Mouse (Mus musculus) hindbrain, embryonic 11.5 days (tissue): Measurements from ENCODE around the gene Pth2. TPM values are rescaled to one million over a fixed set of nuclear protein-coding genes. Genes with fewer than 3 reads are reported as not detected.

Experiments used
- ATAC-seq: fragments of 200-750 bp; cut with Nextera tagmentation; 2 replicates; pipeline ENCODE4 v1.8.0; 2017; ENCODE audit warnings: mild to moderate bottlenecking, moderate TSS enrichment, moderate library complexity; ENCODE audit not compliant: low FRiP score
- DNase-seq: peaks from one replicate; pipeline ENCODE4 v3.0.0-alpha.2; 2015; ENCODE audit warnings: low spot score
- H3K27ac ChIP-seq: fragments of 300-500 bp; sonication (generic); 2 replicates; pipeline ENCODE4 v1.5.1; 2014; ENCODE audit warnings: mild to moderate bottlenecking, low read depth, low read length
- H3K27me3 ChIP-seq: fragments of 300-500 bp; sonication (generic); 2 replicates; pipeline ENCODE4 v1.6.1; 2014; ENCODE audit warnings: mild to moderate bottlenecking, low read length, moderate library complexity, mixed read lengths; ENCODE audit not compliant: control insufficient read depth, insufficient read depth
- H3K36me3 ChIP-seq: fragments of 300-500 bp; sonication (generic); 2 replicates; pipeline ENCODE4 v1.6.1; 2014; ENCODE audit warnings: mild to moderate bottlenecking, low read length, moderate library complexity, mixed read lengths; ENCODE audit not compliant: control insufficient read depth, insufficient read depth
- H3K4me1 ChIP-seq: fragments of 300-500 bp; sonication (generic); replicated peaks from 2 replicates; pipeline ENCODE4 v1.6.1; 2014; ENCODE audit warnings: low read length, mixed read lengths; ENCODE audit not compliant: control insufficient read depth, insufficient read depth
- H3K4me2 ChIP-seq: fragments of 300-500 bp; sonication (generic); replicated peaks from 2 replicates; pipeline ENCODE4 v1.6.1; 2014; ENCODE audit warnings: mild to moderate bottlenecking, low read depth, low read length
- H3K4me3 ChIP-seq: fragments of 300-500 bp; sonication (generic); 2 replicates; pipeline ENCODE4 v1.5.1; 2014; ENCODE audit warnings: low read depth, low read length
- H3K9ac ChIP-seq: fragments of 300-500 bp; sonication (generic); 2 replicates; pipeline ENCODE4 v1.6.1; 2014; ENCODE audit warnings: low read depth, low read length
- H3K9me3 ChIP-seq: fragments of 300-500 bp; sonication (generic); 2 replicates; pipeline ENCODE4 v1.6.1; 2016; ENCODE audit warnings: low read length; ENCODE audit not compliant: control insufficient read depth
- WGBS: fragments of 180-500 bp; shearing (Covaris S2); extraction: QIAGEN DNeasy Blood & Tissue Kit; methylation state at CpG from one replicate; pipeline ENCODE4 v1.1.7; 2014; 5-methylcytosine and 5-hydroxymethylcytosine counted together
- polyA plus RNA-seq: library from polyadenylated mRNA; unstranded; fragments of >200 nt; fragmentation: Nextera tagmentation; extraction: Ambion mirVana; gene quantifications from 2 replicates; pipeline ENCODE4 v1.2.1, GENCODE M21; 2014

Pth2 gene
- polyA plus RNA-seq, 1 experiment from 2014 or later, result not detected

DNA sequence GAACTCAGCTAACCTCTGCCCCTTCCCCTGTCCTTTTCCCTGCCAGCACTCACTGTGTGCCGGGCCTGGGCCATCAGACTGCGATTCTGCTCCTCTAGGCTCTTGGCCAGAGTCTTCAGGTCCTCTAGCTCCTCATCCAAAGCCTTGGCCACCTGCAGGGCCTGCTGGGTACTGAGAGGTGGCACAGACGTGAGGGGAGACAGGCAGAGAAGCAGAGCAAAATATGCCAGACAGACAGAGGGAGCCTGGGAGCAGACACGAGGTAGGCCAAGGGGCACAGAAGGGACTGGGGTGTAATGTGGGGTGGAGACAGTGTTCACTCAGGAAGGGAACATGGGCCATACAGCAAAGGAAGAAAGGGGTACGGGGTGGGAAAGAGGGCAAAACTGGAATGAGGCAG lies 12.6 kb downstream of the Pth2 start:
- Histone ChIP-seq H3K4me3 (no peak overlapping the region), H3K9me3 (no peaks in the 10 kb centered on the region), H3K9ac (no peak overlapping the region), H3K36me3 (no peaks in the 10 kb centered on the region), H3K27ac (no peak overlapping the region), H3K4me2 (no peak overlapping the region), H3K27me3 (peaks cover 5% of the 10 kb centered on the region; the same call in 1 of the 2 replicates), H3K4me1 (no peaks in the 10 kb centered on the region)
- DNase-seq (no peak), ATAC-seq (no peak)
- 60% methylated on average over 5 of the region's 5 CpGs for WGBS

DNA sequence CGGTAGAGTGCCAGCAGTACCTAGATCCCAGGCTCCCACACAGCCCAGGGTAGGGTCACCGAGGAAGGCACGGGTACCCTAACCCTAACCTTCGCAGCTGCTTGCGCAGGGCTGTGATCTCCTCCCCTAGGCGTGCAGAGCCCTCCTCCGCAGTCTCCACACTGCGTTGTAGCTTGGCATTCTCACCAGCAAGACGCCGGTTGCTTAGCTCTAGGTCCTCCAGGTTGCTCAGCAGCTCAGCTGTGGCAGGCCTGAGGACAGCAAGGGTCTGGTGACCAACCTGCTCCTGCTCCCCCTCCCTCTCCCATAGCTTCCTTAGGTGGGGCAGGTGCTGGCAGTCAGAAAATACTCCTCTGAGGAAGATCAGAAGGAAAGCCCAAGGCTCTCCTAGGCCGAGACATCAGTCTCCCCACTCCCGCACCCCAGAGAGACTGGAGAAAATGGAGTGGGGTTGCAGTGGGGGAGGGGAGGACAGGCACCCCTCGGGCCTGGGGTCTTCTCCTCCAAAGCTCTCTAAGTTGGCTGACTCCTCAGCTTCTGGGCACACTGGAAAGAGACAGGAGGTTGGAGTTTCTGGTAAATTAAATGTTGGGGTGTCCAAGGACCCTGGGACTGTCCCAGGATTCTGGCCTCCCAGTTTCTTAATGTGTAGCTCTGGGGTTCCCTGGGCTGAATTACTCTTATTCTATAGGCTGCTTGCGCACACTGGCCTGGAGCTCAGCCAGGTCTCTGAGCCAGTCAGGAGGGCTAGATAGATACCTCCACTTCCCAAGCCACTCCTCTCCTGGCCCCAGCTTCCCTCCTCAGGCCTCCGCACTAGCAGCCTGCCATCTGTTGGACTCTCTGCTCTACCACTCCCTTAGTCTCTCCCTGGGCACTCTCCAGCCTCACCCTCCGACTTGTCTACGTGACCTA lies 13.3 kb downstream of the Pth2 start:
- 75% methylated on average over 17 of the region's 17 CpGs for WGBS
- no peaks in the 10 kb centered on the region for H3K36me3 ChIP-seq
- no peak for DNase-seq
- H3K27me3 ChIP-seq, result 0 out of 2 replicates have a peak, but pooled peaks cover 2% of the 10 kb centered on the region
- H3K9ac ChIP-seq, result no peak overlapping the region
- no peak overlapping the region for H3K27ac ChIP-seq
- no peak for ATAC-seq
- no peaks in the 10 kb centered on the region for H3K4me1 ChIP-seq
- H3K4me2 ChIP-seq, result no peak overlapping the region
- no peaks in the 10 kb centered on the region for H3K9me3 ChIP-seq
- no peak overlapping the region for H3K4me3 ChIP-seq

DNA sequence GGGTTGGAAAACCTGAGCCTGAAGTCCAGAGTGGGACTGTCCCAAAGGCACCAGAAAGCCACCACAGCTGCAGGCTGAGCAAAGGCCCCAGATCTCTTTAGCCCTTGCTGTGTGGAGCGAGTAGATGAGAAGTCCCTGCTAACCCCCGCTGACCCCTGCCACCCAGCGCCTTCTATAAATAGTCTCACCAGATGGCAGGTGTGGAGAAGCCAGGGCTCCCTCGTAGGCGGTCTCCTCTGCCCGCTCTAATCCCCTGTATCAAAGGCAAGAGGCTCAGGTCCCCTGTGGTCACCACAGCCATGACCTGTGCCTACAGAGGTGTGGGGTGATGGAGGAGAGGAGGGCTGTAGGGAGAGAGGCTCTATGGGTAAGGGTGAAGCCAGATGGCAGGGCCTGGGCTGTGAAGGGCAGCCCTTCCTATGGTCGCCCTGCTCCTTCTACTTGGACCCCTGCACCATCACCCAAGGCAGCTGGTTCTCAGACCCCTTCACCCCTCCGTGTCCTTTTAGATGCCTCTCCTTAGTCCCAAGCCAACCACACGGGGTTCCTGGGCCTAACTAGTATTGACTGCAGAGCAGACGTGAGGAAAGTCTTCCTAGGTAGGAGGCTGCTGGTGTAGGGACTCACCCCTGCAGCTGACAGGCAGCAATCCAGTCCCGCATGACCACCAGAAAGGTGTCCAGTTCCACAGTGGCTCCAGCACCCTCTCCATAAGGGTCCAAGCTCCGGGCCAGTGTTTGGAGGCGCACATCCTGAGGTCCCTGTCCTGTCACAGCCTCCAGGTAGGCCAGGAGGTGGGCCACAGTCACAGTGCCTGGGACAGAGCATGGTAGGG lies 14.8 kb downstream of the Pth2 start:
- no peaks in the 10 kb centered on the region for H3K4me1 ChIP-seq
- no peak overlapping the region for H3K4me3 ChIP-seq
- no peak overlapping the region for H3K9ac ChIP-seq
- WGBS, result 55% methylated on average over 13 of the region's 13 CpGs
- no peaks in the 10 kb centered on the region for H3K36me3 ChIP-seq
- H3K4me2 ChIP-seq, result no peak overlapping the region
- DNase-seq (no peak), ATAC-seq (no peak)
- no peaks in the 10 kb centered on the region for H3K27me3 ChIP-seq
- no peaks in the 10 kb centered on the region for H3K9me3 ChIP-seq
- no peak overlapping the region for H3K27ac ChIP-seq

DNA sequence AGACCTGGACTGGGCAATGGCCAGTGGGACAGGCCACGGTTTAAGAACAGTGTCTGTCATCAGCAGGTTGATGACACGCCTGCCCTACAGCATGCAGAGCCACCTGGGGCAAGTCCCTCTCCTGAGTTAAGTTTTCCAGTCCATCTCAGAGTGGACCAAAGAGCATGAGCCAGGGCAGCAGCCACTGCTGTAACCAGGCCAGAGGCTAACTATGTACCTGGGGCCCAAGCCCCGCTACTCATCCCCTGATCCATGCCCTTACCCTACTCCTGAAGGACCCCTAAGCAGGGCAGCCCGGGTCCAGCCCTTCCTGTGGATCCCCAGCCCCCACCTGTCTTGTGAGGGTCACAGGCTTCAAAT lies 15.4 kb downstream of the Pth2 start:
- Histone ChIP-seq H3K36me3 (no peaks in the 10 kb centered on the region), H3K9me3 (no peaks in the 10 kb centered on the region), H3K4me1 (no peaks in the 10 kb centered on the region), H3K27ac (no peak overlapping the region), H3K4me3 (no peak overlapping the region), H3K9ac (no peak overlapping the region), H3K27me3 (no peaks in the 10 kb centered on the region), H3K4me2 (no peak overlapping the region)
- WGBS, result 82% methylated on average over 4 of the region's 4 CpGs
- ATAC-seq (no peak), DNase-seq (no peak)

DNA sequence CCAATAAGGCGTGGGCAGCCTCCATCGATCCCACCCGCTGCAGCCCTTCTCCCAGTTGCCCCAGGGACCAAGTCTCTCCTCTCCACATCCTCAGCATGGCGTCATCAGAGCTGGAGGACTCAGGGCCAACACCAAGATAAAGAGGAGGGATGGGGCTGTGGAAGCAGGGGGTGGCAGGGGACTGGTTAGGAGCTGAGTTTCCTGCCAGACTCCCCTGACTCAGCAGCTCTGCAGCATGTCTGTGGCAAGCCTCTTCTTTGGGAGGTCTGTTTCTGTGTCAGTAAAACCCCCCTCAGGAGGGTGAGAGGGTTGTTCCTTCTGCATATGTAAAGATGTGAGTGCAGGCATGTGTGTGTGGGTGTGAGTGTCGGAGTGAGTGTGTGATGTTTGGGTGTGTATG lies 16.2 kb downstream of the Pth2 start:
- no peaks in the 10 kb centered on the region for H3K36me3 ChIP-seq
- no peak for ATAC-seq
- H3K4me3 ChIP-seq, result no peak overlapping the region
- no peak for DNase-seq
- H3K9me3 ChIP-seq, result no peaks in the 10 kb centered on the region
- no peak overlapping the region for H3K4me2 ChIP-seq
- no peaks in the 10 kb centered on the region for H3K4me1 ChIP-seq
- WGBS, result 71% methylated on average over 5 of the region's 5 CpGs
- H3K27me3 ChIP-seq, result no peaks in the 10 kb centered on the region
- no peak overlapping the region for H3K9ac ChIP-seq
- no peak overlapping the region for H3K27ac ChIP-seq

DNA sequence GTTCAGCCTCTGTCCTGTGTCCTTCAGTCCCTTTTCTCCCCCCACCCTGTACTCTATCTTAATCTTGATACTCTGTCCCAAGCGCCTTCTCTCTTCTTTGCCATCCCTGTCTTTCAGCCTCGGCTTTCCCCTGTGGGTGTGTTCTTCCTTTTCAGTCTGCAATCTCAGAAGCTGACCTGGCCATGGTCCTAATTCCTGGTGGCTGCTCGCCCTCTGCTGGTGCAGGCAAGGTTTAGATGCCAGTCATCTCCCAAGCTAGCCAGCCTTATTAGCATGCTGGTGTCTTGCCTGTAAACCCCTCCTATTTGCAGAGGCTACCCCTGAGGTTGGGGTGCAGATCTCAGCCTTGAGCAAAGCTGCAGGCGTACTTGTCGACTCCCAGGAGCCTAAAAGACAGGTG lies 17.6 kb downstream of the Pth2 start:
- Histone ChIP-seq H3K36me3 (no peaks in the 10 kb centered on the region), H3K4me1 (no peaks in the 10 kb centered on the region), H3K9me3 (no peaks in the 10 kb centered on the region), H3K9ac (no peak overlapping the region), H3K4me2 (no peak overlapping the region), H3K4me3 (no peak overlapping the region), H3K27ac (no peak overlapping the region), H3K27me3 (peaks cover 4% of the 10 kb centered on the region)
- WGBS, result 18% methylated on average over 5 of the region's 5 CpGs
- DNase-seq (peak; percentile 77), ATAC-seq (peak; percentile 47)

DNA sequence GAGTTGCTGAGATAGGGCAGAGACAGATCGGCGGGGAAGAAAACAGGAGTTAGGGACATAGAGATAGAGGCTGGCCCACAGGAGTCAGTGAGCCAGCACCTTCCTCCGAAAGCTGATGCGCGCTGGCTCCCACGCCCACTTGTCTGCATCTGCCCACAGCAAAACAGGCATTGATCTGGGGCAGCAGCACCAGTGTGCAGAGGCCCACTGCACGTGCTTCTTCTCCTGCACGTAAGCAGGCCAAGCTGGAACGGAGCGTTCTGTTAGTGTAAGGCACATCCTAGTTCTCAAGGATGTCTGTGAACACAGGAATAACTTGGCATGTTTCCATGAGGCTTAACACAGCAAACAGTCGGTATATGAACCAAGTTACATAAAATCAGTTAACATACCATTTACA lies 18.2 kb downstream of the Pth2 start:
- Histone ChIP-seq H3K9ac (no peak overlapping the region), H3K27ac (no peak overlapping the region), H3K4me2 (no peak overlapping the region), H3K27me3 (peaks cover 4% of the 10 kb centered on the region), H3K9me3 (no peaks in the 10 kb centered on the region), H3K36me3 (no peaks in the 10 kb centered on the region), H3K4me1 (no peaks in the 10 kb centered on the region), H3K4me3 (no peak overlapping the region)
- WGBS, result 89% methylated on average over 11 of the region's 11 CpGs
- DNase-seq (no peak), ATAC-seq (no peak)

DNA sequence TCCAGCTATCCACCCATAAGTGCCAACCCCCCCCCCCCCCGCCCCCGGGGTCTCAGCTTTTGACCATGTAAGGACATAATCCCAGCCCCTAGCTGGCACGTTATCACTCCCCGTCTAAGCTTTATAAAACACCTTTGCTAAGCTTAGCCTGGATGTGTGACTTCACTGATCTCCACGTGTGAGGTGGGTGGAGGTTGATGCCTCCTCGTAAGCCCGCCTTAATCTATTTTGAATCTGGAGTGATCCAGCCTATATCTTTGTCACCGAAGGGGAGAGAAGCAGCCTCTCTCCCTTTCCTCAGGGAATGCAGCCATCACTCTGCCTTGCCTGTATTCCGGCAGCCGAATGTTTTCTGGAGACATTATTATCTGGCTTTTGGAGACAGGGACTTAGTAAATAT lies 21.9 kb downstream of the Pth2 start:
- 63% methylated on average over 10 of the region's 10 CpGs for WGBS

More for the DNA sequence above, 21.9 kb downstream of the Pth2 start:
- no peak overlapping the region for H3K4me2 ChIP-seq
- H3K9ac ChIP-seq, result no peak overlapping the region
- no peak for DNase-seq
- no peak overlapping the region for H3K4me3 ChIP-seq
- peaks cover 4% of the 10 kb centered on the region for H3K27me3 ChIP-seq
- H3K27ac ChIP-seq, result no peak overlapping the region
- ATAC-seq, result no peak
- no peaks in the 10 kb centered on the region for H3K4me1 ChIP-seq
- H3K36me3 ChIP-seq, result no peaks in the 10 kb centered on the region
- H3K9me3 ChIP-seq, result no peaks in the 10 kb centered on the region
